7 mouse cellular contexts compared by ENCODE assay signal in genomic region chr2:152343329-152344213, GRCm38 (mm10). TPM values are rescaled to one million over a fixed set of nuclear protein-coding genes. Genes with fewer than 3 reads are reported as not detected.
DNase-seq lines count a peak whose midpoint lies in the region; ATAC-seq and TF ChIP-seq lines count a peak whose summit lies in the region.

TSS of gene Trib3 (minus strand) at chr2:152344032.

- H3K27me3 ChIP-seq in limb, embryonic 10.5 days (ENCODE audit: low read depth, poor library complexity, severe bottlenecking): peaks cover 36% of the 10 kb centered on the region
- H3K27me3 ChIP-seq in midbrain, embryonic 12.5 days: peaks cover 19% of the 10 kb centered on the region

- H3K36me3 ChIP-seq in limb, embryonic 10.5 days: no peaks in the 10 kb centered on the region
- no peaks in the 10 kb centered on the region for H3K36me3 ChIP-seq in midbrain, embryonic 12.5 days

- peak; percentile 84 for ATAC-seq in midbrain, embryonic 12.5 days (ENCODE audit: low FRiP score, low read depth)

- peak within 1 kb of the TSS; percentile 49 for H3K4me3 ChIP-seq in cortical plate, adult 2 months (ENCODE audit: insufficient read depth, low read length)
- peak within 1 kb of the TSS; percentile 70 for H3K4me3 ChIP-seq in limb, embryonic 10.5 days
- peak within 1 kb of the TSS; percentile 56 for H3K4me3 ChIP-seq in midbrain, embryonic 12.5 days

- no peak within 1 kb of the TSS for H3K27ac ChIP-seq in cortical plate, adult 2 months (ENCODE audit: insufficient read depth, low read length)
- peak within 1 kb of the TSS; percentile 58 for H3K27ac ChIP-seq in limb, embryonic 10.5 days
- H3K27ac ChIP-seq in midbrain, embryonic 12.5 days (replicated peaks): 0 out of 2 replicates have a peak within 1 kb of the TSS, but pooled peaks have one; percentile 20

- TF ChIP-seq CTCF in cortical plate, adult 2 months (IDR thresholded peaks at IDR 0.05; ENCODE audit: extremely low read depth, insufficient read depth, low read length): peak; percentile 51

- H3K9me3 ChIP-seq in limb, embryonic 10.5 days (replicated peaks): no peaks in the 10 kb centered on the region
- H3K9me3 ChIP-seq in midbrain, embryonic 12.5 days: no peaks in the 10 kb centered on the region

- peak within 1 kb of the TSS; percentile 57 for H3K9ac ChIP-seq in midbrain, embryonic 12.5 days (replicated peaks)

- DNase-seq in adrenal gland, adult (ENCODE audit: inconsistent age in 2 of 2, low spot score in 1 of 2): peak; percentile 87 to 93
- peak; percentile 69 for DNase-seq in gastrocnemius, postnatal 10 days
- peak; percentile 92 for DNase-seq in induced T-regulatory cell, adult 2 months (ENCODE audit: low read depth)
- peak; percentile 84 for DNase-seq in limb, embryonic 10.5 days (ENCODE audit: low spot score)
- peak; percentile 46 for DNase-seq in skeletal muscle tissue, adult 2 months (ENCODE audit: low read depth, low spot score)

- H3K4me2 ChIP-seq in midbrain, embryonic 12.5 days (replicated peaks): peak within 1 kb of the TSS; percentile 72

- no peak for TF ChIP-seq POLR2A in cortical plate, adult 2 months (IDR thresholded peaks at IDR 0.05; ENCODE audit: extremely low read depth, insufficient read depth, low read length)

- no peaks in the 10 kb centered on the region for H3K4me1 ChIP-seq in cortical plate, adult 2 months (ENCODE audit: control insufficient read depth, insufficient read depth, low read length)
- H3K4me1 ChIP-seq in limb, embryonic 10.5 days: peaks cover 23% of the 10 kb centered on the region
- H3K4me1 ChIP-seq in midbrain, embryonic 12.5 days: peaks cover 10% of the 10 kb centered on the region

- WGBS in limb, embryonic 10.5 days: under 1% methylated on average over 52 of the region's 52 CpGs
- under 1% methylated on average over 48 of the region's 52 CpGs for WGBS in midbrain, embryonic 12.5 days

RNA-seq across cellular contexts. Expression of gene Trib3, which starts in this region (rescaled TPM):
- 0.40 and 0.61 TPM in 2 replicates for polyA plus RNA-seq in cortical plate, adult 2 months (2012; rRNA removed)
- total RNA-seq in gastrocnemius, postnatal 10 days (2021): 1 to 10 TPM; 1.3 to 1.5 TPM
- polyA plus RNA-seq in limb, embryonic 10.5 days (2016; fragmentation: Nextera tagmentation; extraction: Ambion mirVana): 2.6 and 3.2 TPM in 2 replicates
- polyA plus RNA-seq in midbrain, embryonic 12.5 days (2016; fragmentation: Nextera tagmentation; extraction: Ambion mirVana): 2.1 and 2.5 TPM in 2 replicates
